Mouse (Mus musculus) hindbrain, embryonic 14.5 days (tissue): Measurements from ENCODE around the gene Ap4b1. TPM values are rescaled to one million over a fixed set of nuclear protein-coding genes. Genes with fewer than 3 reads are reported as not detected.

ENCODE experiments used
- ATAC-seq: fragments of 200-750 bp; cut with Nextera tagmentation; 2 replicates; pipeline ENCODE4 v1.8.0; 2017; ENCODE audit warnings: moderate number of reproducible peaks, mild to moderate bottlenecking, moderate TSS enrichment, moderate library complexity; ENCODE audit not compliant: low FRiP score
- DNase-seq: peaks from one replicate; pipeline ENCODE4 v3.0.0-alpha.2; 2015; ENCODE audit warnings: low spot score
- H3K27ac ChIP-seq: fragments of 300-500 bp; sonication (generic); 2 replicates; pipeline ENCODE4 v1.5.1; 2014; ENCODE audit warnings: mild to moderate bottlenecking, moderate library complexity
- H3K27me3 ChIP-seq: fragments of 300-500 bp; sonication (generic); 2 replicates; pipeline ENCODE4 v1.6.1; 2014; ENCODE audit warnings: mild to moderate bottlenecking, low read length, mixed read lengths; ENCODE audit not compliant: control insufficient read depth, insufficient read depth
- H3K36me3 ChIP-seq: fragments of 300-500 bp; sonication (generic); replicated peaks from 2 replicates; pipeline ENCODE4 v1.6.1; 2014; ENCODE audit not compliant: control insufficient read depth, insufficient read depth
- H3K4me1 ChIP-seq: fragments of 300-500 bp; sonication (generic); replicated peaks from 2 replicates; pipeline ENCODE4 v1.6.1; 2014; ENCODE audit warnings: antibody characterized with exemption, low read length, mixed read lengths; ENCODE audit not compliant: control insufficient read depth, insufficient read depth
- H3K4me2 ChIP-seq: fragments of 300-500 bp; sonication (generic); replicated peaks from 2 replicates; pipeline ENCODE4 v1.6.1; 2014; ENCODE audit warnings: mild to moderate bottlenecking, moderate library complexity
- H3K4me3 ChIP-seq: fragments of 300-500 bp; sonication (generic); replicated peaks from 2 replicates; pipeline ENCODE4 v1.5.1; 2014; ENCODE audit warnings: mild to moderate bottlenecking, low read length
- H3K9ac ChIP-seq: fragments of 300-500 bp; sonication (generic); 2 replicates; pipeline ENCODE4 v1.6.1; 2014
- H3K9me3 ChIP-seq: fragments of 300-500 bp; sonication (generic); 2 replicates; pipeline ENCODE4 v1.6.1; 2016; ENCODE audit warnings: low read length; ENCODE audit not compliant: control insufficient read depth
- WGBS: fragments of 180-500 bp; shearing (Covaris S2); extraction: QIAGEN DNeasy Blood & Tissue Kit; methylation state at CpG from one replicate; pipeline ENCODE4 v1.1.7; 2014; 5-methylcytosine and 5-hydroxymethylcytosine counted together
- polyA plus RNA-seq: library from polyadenylated mRNA; unstranded; fragments of >200 nt; fragmentation: Nextera tagmentation; extraction: Ambion mirVana; gene quantifications from 2 replicates; pipeline ENCODE4 v1.2.1, GENCODE M21; 2014

The Ap4b1 gene
- 20.4 and 25.2 TPM in 2 replicates for polyA plus RNA-seq

DNA sequence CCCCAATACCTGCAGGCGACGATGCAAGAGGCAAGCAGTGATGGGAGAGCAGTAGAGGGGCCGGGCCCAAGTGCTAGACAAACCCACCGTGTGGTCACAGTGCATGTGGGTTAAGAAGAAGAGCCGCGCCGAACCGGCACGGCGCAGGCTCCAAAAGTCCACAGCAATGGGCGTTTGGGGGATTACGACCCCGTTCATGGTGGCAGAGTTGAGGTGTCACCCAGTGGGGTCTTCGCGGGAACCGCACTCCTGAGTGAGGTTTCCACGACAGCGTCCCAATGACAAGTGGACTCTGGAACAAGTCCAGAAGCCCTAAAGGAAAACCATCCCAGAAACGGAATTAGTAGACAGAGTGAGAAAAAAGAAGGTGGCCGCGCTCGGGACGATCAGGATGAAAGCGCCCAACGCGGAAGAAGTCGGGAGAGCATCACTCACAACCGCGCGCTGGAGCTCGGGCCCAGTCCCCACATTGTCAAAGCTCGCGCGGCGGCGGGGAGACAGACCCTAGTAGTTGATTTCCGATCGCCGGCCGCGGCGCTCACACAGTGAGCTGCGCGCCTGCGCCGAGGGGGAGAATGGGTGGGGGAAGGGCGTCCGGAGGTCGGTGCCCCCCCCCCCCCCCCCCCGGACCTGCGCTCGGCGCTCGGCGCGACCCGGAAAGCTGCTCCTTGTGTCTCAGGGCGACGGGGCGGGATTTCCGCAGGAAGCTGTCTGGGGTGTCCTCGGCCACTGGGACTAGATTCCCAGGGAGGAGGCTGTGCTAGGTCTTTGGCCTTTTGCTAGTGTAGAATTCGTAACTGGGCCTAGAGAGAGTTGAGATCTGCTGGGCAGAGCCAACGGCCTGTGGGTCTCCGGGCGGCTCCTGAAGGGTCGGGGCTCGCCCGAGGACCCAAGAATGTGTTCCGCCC lies at the start of gene Ap4b1, which contains the start of the genes Dclre1b and Gm43064:
Ap4b1 (plus strand) TSS at position 630 of the 908 bp plus-strand sequence.
Dclre1b (minus strand) TSS at position 554 of the 908 bp plus-strand sequence.
Gm43064 (plus strand) TSS at position 683 of the 908 bp plus-strand sequence.
- H3K27me3 ChIP-seq: no peaks in the 10 kb centered on the region
- peak; percentile 98 for ATAC-seq
- H3K27ac ChIP-seq: peak within 1 kb of the TSS; percentile 86
- H3K4me2 ChIP-seq: peak within 1 kb of the TSS; percentile 68
- H3K4me3 ChIP-seq: peak within 1 kb of the TSS; percentile 67
- H3K9ac ChIP-seq: peak within 1 kb of the TSS; percentile 82
- peaks cover 15% of the 10 kb centered on the region for H3K4me1 ChIP-seq
- no peaks in the 10 kb centered on the region for H3K9me3 ChIP-seq
- WGBS: under 1% methylated on average over 67 of the region's 70 CpGs
- peaks cover 23% of the 10 kb centered on the region for H3K36me3 ChIP-seq
- DNase-seq: peak; percentile 95

DNA sequence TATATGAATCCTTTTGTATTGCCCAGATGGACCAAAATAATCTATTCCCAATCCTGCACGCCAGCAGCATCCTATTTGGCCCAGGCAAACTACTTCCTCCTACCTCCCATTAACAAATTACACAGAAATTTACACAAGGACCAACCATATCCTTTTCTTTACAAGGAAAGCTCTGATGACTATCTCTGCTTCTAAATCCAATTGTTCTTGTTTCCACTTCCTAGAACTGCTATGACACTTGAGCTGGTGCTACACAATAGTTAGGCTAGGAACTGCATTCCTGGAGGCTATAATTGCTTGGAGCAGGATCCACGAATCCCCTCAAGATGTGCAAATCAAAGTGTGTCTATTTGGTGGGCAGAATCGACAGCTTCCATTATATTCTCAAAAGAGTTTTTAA lies 42.5 kb upstream of the Ap4b1 start:
- no peaks in the 10 kb centered on the region for H3K4me1 ChIP-seq
- DNase-seq (no peak), ATAC-seq (no peak)
- H3K4me3 ChIP-seq: no peak overlapping the region
- 69% methylated on average over 3 of the region's 3 CpGs for whole genome bisulfite sequencing
- no peak overlapping the region for H3K4me2 ChIP-seq
- peaks cover 41% of the 10 kb centered on the region for H3K36me3 ChIP-seq
- H3K27me3 ChIP-seq: no peaks in the 10 kb centered on the region
- H3K9ac ChIP-seq: no peak overlapping the region
- H3K9me3 ChIP-seq: no peaks in the 10 kb centered on the region
- no peak overlapping the region for H3K27ac ChIP-seq

DNA sequence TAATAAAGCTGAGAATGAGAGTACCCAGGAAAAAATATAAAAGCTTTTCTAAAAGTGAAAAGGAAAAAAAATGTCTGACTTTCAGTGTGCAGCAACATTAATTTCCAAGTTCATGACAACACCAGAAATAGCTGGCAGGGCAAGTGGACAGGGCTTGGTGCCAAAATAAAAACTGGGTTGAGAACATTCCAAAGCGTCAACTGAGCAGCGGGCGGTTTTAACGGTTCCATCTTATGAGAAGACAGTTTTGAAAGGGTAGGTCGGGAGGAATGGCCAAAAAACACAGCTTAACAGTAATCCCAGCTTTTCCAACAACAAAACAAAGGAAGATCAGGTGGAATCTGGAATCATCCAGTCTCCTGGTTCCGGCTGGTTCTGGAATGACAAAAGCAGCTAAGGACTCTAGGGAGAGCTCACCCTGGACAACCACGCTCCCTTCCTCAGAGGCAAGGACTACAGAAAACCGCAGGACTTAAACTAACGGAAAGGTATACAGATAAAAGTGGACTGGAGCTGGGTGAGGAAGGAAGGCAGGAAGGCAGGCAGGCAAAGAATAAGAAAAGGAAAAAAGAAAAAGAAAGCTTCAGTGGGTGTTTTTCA lies 37.7 kb upstream of the Ap4b1 start:
- Histone ChIP-seq H3K4me1 (no peaks in the 10 kb centered on the region), H3K4me2 (no peak overlapping the region), H3K27me3 (no peaks in the 10 kb centered on the region), H3K9ac (no peak overlapping the region), H3K36me3 (peaks cover 24% of the 10 kb centered on the region), H3K27ac (no peak overlapping the region), H3K4me3 (no peak overlapping the region), H3K9me3 (no peaks in the 10 kb centered on the region)
- WGBS: 73% methylated on average over 9 of the region's 9 CpGs
- peak; percentile 32 for DNase-seq
- no peak for ATAC-seq

DNA sequence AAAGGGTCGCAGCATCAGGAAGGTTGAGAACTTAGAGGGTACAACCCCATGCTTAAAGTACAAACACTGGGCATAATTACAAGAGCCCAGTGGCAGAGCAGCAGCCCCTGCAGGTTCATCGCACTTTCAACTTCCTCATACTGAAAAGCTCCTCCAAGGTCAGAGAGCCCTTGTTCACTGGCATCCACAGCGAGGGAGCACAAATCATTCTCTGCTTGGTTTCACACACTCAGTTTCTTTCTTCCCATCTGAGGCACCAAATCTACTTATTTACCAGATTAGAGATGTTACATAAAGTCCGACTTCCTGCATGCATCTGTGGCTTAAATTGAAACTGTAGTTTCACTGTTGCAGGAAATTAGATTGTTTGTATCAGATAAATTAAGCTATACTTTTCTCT lies 36.5 kb upstream of the Ap4b1 start:
- Histone ChIP-seq H3K27me3 (no peaks in the 10 kb centered on the region), H3K9ac (no peak overlapping the region), H3K4me2 (no peak overlapping the region), H3K36me3 (peaks cover 36% of the 10 kb centered on the region), H3K9me3 (no peaks in the 10 kb centered on the region), H3K4me3 (no peak overlapping the region), H3K27ac (no peak overlapping the region), H3K4me1 (no peaks in the 10 kb centered on the region)
- 80% methylated on average over 4 of the region's 4 CpGs for WGBS
- ATAC-seq (no peak), DNase-seq (no peak)

DNA sequence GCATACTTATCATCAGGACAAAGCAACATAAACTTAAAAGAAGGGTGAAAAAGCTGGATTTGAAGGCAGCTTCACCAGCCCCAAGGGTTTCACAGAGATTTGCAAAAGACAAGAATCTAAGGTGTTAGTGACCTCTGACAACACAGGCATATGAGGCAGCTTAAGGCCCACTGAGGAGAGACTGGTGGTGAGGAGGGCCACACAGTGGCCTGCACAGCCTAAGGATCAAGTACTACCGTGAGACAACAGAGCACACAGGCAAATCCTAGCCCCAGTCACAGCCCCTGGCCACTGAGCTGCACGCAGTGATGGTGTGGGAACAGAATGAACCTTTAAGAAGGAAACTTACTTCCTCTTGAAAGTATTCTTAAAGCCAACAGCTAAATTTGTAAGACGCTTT lies 35.8 kb upstream of the Ap4b1 start:
- 83% methylated on average over 3 of the region's 3 CpGs for WGBS
- no peaks in the 10 kb centered on the region for H3K9me3 ChIP-seq
- H3K36me3 ChIP-seq: peaks cover 33% of the 10 kb centered on the region
- H3K9ac ChIP-seq: no peak overlapping the region
- DNase-seq (no peak), ATAC-seq (no peak)
- H3K27ac ChIP-seq: no peak overlapping the region
- no peaks in the 10 kb centered on the region for H3K27me3 ChIP-seq
- no peaks in the 10 kb centered on the region for H3K4me1 ChIP-seq
- no peak overlapping the region for H3K4me2 ChIP-seq
- H3K4me3 ChIP-seq: no peak overlapping the region

DNA sequence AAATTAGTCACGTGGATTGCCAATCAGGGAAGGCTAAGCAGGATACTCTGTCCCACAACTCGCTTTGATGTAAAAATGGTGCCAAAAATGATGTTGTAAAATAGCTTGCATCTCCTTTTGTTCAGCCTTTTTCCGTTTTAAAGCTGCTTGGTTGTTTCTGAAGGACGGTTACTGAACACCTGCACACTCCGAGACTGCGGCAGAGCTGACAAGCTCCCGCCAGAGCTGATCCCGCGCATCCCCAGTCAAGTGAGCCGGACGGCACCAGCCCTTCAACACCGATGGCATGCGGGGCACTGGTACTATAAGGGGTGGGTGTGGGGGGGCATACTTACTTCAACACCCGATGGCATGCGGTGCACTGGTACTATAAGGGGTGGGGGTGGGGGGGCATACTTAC lies 35.3 kb upstream of the Ap4b1 start:
- no peak overlapping the region for H3K4me2 ChIP-seq
- no peaks in the 10 kb centered on the region for H3K27me3 ChIP-seq
- H3K36me3 ChIP-seq: peaks cover 28% of the 10 kb centered on the region
- H3K4me3 ChIP-seq: no peak overlapping the region
- ATAC-seq: no peak
- no peak overlapping the region for H3K9ac ChIP-seq
- no peak for DNase-seq
- WGBS: 85% methylated on average over 15 of the region's 15 CpGs
- no peaks in the 10 kb centered on the region for H3K4me1 ChIP-seq
- H3K27ac ChIP-seq: no peak overlapping the region
- H3K9me3 ChIP-seq: no peaks in the 10 kb centered on the region

DNA sequence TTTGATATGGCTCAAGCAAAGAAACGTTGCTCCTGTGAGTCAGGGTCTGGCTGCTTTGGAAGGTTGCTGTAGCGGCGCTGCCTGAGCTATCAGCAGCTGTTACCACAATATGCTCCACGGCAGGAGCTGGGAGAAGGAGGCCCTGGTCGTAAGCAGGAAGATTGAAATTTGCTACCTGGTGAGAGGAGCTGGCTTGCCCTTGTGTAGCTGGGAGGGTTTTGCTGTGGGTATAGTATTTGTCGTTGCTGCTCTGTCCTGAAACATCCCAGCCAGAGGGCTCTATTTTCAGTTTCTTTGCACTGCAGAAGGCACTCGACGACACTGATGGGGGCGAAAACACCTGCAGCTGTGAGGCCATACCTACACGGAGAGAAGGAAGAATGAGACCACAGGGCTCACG lies 31.4 kb upstream of the Ap4b1 start:
- H3K9ac ChIP-seq: no peak overlapping the region
- no peak overlapping the region for H3K4me2 ChIP-seq
- ATAC-seq: no peak
- WGBS: 88% methylated on average over 11 of the region's 11 CpGs
- H3K9me3 ChIP-seq: no peaks in the 10 kb centered on the region
- no peak overlapping the region for H3K4me3 ChIP-seq
- no peaks in the 10 kb centered on the region for H3K27me3 ChIP-seq
- H3K36me3 ChIP-seq: peaks cover 25% of the 10 kb centered on the region
- H3K27ac ChIP-seq: no peak overlapping the region
- no peak for DNase-seq
- H3K4me1 ChIP-seq: no peaks in the 10 kb centered on the region; the same call in 1 of the 2 replicates

DNA sequence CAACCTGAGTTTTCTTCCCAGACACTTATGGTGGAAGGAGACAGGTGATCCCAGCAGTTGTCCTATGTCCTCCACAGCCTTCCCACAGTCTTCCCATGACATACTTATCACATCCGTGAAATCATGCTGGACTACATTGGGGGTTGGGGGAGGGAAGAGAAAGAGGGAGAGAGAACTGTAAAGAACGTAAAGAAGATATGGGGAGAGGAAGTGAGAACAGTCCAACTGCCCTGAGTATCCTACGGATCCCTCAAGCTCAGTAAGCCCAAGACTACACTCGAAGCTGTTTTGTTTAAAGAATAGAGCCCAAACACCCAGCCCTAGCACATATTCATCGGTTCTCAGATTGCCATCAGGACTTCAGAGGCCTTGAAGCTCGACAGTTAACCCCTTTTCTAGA lies 30.7 kb upstream of the Ap4b1 start:
- ATAC-seq (no peak), DNase-seq (no peak)
- no peaks in the 10 kb centered on the region for H3K9me3 ChIP-seq
- no peak overlapping the region for H3K4me2 ChIP-seq
- no peak overlapping the region for H3K9ac ChIP-seq
- H3K27me3 ChIP-seq: no peaks in the 10 kb centered on the region
- H3K27ac ChIP-seq: no peak overlapping the region
- H3K4me1 ChIP-seq: no peaks in the 10 kb centered on the region; the same call in 1 of the 2 replicates
- H3K4me3 ChIP-seq: no peak overlapping the region
- H3K36me3 ChIP-seq: peaks cover 20% of the 10 kb centered on the region
- 91% methylated on average over 6 of the region's 6 CpGs for WGBS

DNA sequence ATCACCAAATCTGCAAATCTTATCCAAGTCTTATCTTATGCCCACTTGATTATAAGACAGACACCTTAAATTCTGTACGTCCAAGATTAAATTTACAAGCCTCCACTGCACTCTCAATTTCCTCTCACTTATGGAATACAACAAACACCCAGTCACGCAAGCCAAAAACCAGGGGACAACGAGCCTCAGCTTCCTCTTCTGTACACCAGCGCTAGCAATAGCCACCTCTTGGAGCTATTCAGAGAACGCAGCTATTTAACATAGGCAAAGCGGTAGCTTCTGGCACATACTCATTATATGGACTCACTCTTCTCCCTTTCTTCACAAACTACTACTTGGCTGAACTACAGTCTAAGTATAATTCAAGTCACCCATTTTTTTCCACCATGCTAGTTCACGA lies 30.1 kb upstream of the Ap4b1 start:
- H3K4me1 ChIP-seq: no peaks in the 10 kb centered on the region; the same call in 1 of the 2 replicates
- no peak overlapping the region for H3K9ac ChIP-seq
- DNase-seq: no peak
- no peaks in the 10 kb centered on the region for H3K27me3 ChIP-seq
- H3K36me3 ChIP-seq: peaks cover 20% of the 10 kb centered on the region
- ATAC-seq: no peak
- no peak overlapping the region for H3K4me2 ChIP-seq
- no peak overlapping the region for H3K27ac ChIP-seq
- no peak overlapping the region for H3K4me3 ChIP-seq
- 85% methylated on average over 7 of the region's 7 CpGs for WGBS
- no peaks in the 10 kb centered on the region for H3K9me3 ChIP-seq
